Mouse (Mus musculus): Measurements from ENCODE around the gene Ccdc24.

GRCm38 (mm10) chr4:117831499-117831898, 40.9 kb downstream of the Ccdc24 start:
- TF ChIP-seq CTCF (IDR thresholded peaks at IDR 0.05; ENCODE audit: control insufficient read depth, insufficient read depth, low read length) (no peak), POLR2A (IDR thresholded peaks at IDR 0.05; ENCODE audit: borderline replicate concordance, control insufficient read depth, low read depth, low read length) (no peak)
